Mouse (Mus musculus) thymus, postnatal 14 days (tissue): ENCODE measurements around the gene Rpl19.

Experiments
- DNase-seq: peaks from one replicate; pipeline ENCODE4 v3.0.0; 2021

Gene Rpl19

DNA sequence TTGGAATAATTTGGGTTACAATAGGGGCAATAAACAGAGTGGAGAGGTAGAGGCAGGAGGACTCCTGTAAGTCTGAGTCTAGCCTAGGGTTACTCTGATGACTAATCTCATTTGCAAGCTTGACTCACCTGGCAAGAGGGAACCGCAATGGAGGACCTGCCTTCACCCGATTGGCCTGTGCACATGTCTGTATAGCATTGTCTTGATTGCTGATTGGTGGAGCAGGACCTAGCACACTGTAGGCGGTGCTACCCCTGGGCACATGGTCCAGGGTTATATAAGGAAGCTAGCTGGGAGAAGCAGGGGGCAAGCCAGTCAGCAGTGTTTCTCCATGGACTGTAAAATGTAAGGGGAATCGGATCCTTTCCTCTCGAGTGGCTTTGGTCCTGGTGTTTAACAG is 31.5 kb downstream of the Rpl19 start:
- no peak for DNase-seq

GRCm38 (mm10) chr11:98059662-98060061 is 33.2 kb downstream of the Rpl19 start:
- DNase-seq: no peak

GRCm38 (mm10) chr11:98060104-98060692 is 33.7 kb downstream of the Rpl19 start:
- DNase-seq: no peak

GRCm38 (mm10) chr11:98061441-98061840 is 34.9 kb downstream of the Rpl19 start:
- no peak for DNase-seq

DNA sequence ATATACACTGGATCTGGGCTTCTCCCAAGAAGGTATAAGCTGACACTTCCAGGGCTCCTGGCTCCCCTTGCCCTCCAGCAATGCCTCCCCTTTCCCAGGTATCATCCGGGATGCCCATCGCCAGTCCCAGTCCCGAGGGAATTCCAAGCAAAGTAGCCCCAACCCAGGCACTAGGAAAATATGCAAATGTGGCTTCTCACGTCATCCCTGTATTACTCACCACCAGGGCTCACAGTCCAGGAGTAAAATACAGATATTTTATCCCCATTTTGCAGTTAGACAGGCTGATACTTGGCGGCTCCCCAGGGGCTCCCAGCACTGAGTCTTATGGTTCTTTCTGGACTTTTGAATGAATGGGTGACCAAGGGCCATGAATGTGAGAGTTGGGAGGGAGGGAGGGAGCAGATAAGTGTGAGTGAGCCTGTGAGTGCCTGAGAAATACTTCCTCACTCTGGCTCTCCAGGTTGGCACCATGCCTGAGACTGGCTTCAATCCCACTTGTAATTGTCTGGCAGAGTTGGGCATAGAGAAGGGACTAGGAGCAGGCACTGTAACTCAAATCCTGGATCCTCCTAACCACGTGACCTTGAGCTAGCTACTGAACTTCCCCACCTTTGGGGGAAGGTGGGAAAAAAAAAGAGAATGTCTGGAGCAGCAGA is 35.5 kb downstream of the Rpl19 start:
- DNase-seq: no peak

- DNase-seq: no peak
Observed at GRCm38 (mm10) chr11:98066201-98066600, 39.7 kb downstream of the Rpl19 start.

DNA sequence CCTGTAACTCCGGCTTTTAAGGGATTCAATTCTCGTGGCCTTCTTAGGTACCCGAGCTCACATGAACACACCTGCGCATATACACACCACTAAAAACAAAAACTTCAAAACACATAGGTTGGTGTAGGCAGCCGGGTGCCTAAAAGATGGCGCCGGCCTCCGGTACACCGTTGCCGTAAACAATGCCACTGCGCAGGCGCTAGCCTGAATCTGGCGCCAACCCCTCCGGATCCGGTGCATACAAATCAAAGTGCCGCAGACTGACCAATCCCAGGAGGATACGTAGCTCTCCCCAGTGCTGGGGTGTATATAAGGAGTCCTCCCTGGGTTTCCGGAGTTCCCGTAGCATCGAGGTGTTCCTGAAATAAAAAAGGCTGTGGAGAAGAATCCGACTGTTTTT is 40.7 kb downstream of the Rpl19 start:
- DNase-seq: no peak

DNA sequence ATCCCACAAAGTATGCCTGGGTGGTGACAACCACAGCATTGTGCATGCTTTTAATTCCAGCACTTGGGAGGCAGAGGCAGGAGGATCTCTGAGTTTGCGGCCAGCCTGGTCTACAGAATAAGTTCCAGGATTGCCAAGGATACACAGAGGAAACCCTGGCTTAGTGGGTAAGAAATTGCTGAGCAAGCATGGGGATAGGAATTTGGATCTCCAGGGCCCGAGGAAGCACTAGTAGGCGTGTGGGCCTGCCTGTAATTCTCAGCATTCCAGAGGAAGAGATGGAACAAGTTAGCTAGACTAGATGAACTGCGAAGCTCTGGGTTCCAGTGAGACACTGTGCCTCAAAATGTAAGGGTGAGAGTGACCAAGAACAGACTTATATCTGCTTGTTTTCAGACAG is 46.9 kb downstream of the Rpl19 start:
- DNase-seq: no peak

DNA sequence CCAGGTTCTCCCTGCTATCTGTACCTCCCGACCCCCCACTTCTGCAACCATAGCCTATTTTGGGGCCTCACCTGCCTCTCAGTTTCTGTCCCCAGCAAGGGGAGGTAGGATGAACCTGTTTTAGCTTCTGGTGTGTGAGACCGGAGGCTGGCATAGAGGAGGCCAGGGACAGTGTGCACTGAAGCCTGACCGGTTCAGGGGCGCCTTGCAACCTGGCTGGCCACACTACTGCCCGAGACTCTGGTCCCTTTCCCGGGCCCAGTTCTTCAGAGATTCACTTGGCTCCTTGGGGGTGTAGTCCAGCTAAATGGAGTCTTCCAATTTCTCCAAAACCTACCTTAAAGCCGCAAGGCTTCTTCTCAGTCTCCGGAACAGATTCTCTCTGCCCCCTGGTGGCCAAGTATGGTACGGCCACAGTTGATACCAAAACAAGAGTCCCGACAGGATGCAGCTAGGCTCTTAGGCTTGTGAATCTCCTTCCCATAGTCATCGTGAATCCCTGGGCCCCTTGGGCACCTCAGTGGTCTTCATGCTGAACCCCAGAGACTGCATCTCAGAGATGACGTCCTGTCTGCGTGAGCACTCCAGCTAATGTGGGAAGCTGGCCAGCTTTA is 48.8 kb downstream of the Rpl19 start:
- peak; percentile 90 for DNase-seq

DNA sequence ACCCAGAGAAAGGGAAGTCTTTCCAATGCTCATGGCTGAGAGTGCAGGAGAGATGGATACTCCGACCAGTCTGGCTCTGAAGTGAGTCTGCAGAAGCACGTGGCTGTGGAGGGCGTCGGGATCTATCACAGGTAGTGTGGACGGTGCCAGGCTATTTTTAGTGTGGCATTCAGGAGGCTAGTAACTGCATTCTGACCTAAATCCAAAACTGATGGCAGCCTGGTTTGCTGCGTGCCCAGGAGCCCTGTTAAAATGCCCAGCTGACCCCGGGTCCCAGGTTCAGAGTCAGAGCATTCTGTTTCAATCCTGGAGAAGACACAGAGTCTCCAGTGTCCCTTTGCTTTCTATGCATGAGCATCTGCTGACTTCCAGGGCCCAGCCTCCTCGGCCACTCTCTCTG is 50.6 kb downstream of the Rpl19 start:
- no peak for DNase-seq
